ENCODE assay signal across 27 mouse cellular contexts in genomic region chr5:83405266-83405954, GRCm38 (mm10). TPM values are rescaled to one million over a fixed set of nuclear protein-coding genes. Genes with fewer than 3 reads are reported as not detected.
DNase-seq lines count a peak whose midpoint lies in the region; ATAC-seq and TF ChIP-seq lines count a peak whose summit lies in the region.
"Had no signal": no experiment of that assay in that cellular context is flagged by ENCODE, and none has a peak within 500 bp of the region (broad histone marks: within the 10 kb centered on the region; RNA-seq: fewer than 3 reads in every experiment).

No protein-coding gene starts in this region.

- TF ChIP-seq CTCF in hindbrain, postnatal 0 days (IDR thresholded peaks at IDR 0.05; ENCODE audit: low read depth): no peak

- H3K4me2 ChIP-seq in hindbrain, postnatal 0 days (ENCODE audit: low read depth, low read length): no peak overlapping the region
- H3K4me2 ChIP-seq in midbrain, embryonic 16.5 days (ENCODE audit: low read length): no peak overlapping the region
- no peak overlapping the region for H3K4me2 ChIP-seq in midbrain, embryonic 13.5 days (replicated peaks)
- peak overlapping the region; percentile 31 for H3K4me2 ChIP-seq in myocyte (ENCODE audit: low read depth)

- TF ChIP-seq POLR2A in myocyte (IDR thresholded peaks at IDR 0.05; ENCODE audit: insufficient read length, low read depth): no peak

- no peaks in the 10 kb centered on the region for H3K9me3 ChIP-seq in hindbrain, postnatal 0 days (ENCODE audit: low read length)
- H3K9me3 ChIP-seq in hindbrain, embryonic 10.5 days: no peaks in the 10 kb centered on the region
- no peaks in the 10 kb centered on the region for H3K9me3 ChIP-seq in midbrain, embryonic 16.5 days (replicated peaks; ENCODE audit: control insufficient read depth, low read length, poor library complexity, severe bottlenecking)
- H3K9me3 ChIP-seq in midbrain, embryonic 13.5 days: no peaks in the 10 kb centered on the region
- H3K9me3 ChIP-seq: heart, embryonic 10.5 days; megakaryocyte, embryonic 14.5 days had no signal

- 52% methylated on average over 4 of the region's 4 CpGs for WGBS in hindbrain, postnatal 0 days
- 77% methylated on average over 4 of the region's 4 CpGs for WGBS in hindbrain, embryonic 10.5 days
- WGBS in midbrain, embryonic 16.5 days: 75% methylated on average over 4 of the region's 4 CpGs
- WGBS in midbrain, embryonic 13.5 days: 78% methylated on average over 4 of the region's 4 CpGs

- ATAC-seq in hindbrain, postnatal 0 days: no peak; the same call in 1 of the 2 replicates
- ATAC-seq in midbrain, embryonic 16.5 days: peak; percentile 58; the same call in 1 of the 2 replicates
- no peak for ATAC-seq in midbrain, embryonic 13.5 days
- ATAC-seq: CD4-positive, CD25-positive, alpha-beta regulatory T cell, adult 4 months; liver, postnatal 0 days; Patski had no signal

- no peaks in the 10 kb centered on the region for H3K4me1 ChIP-seq in hindbrain, postnatal 0 days (ENCODE audit: insufficient read depth, low read length)
- no peaks in the 10 kb centered on the region for H3K4me1 ChIP-seq in hindbrain, embryonic 10.5 days (replicated peaks)
- no peaks in the 10 kb centered on the region for H3K4me1 ChIP-seq in midbrain, embryonic 16.5 days (ENCODE audit: control insufficient read depth, insufficient read depth, low read length)
- H3K4me1 ChIP-seq in midbrain, embryonic 13.5 days (replicated peaks): no peaks in the 10 kb centered on the region
- H3K4me1 ChIP-seq: heart, embryonic 10.5 days; megakaryocyte, embryonic 14.5 days had no signal

- H3K36me3 ChIP-seq in hindbrain, postnatal 0 days (ENCODE audit: insufficient read depth, low read length): no peaks in the 10 kb centered on the region
- H3K36me3 ChIP-seq in hindbrain, embryonic 10.5 days: no peaks in the 10 kb centered on the region
- no peaks in the 10 kb centered on the region for H3K36me3 ChIP-seq in midbrain, embryonic 16.5 days (ENCODE audit: control insufficient read depth, insufficient read depth, low read length)
- no peaks in the 10 kb centered on the region for H3K36me3 ChIP-seq in midbrain, embryonic 13.5 days
- no peaks in the 10 kb centered on the region for H3K36me3 ChIP-seq in myocyte (ENCODE audit: control insufficient read depth, insufficient read depth)
- H3K36me3 ChIP-seq: heart, embryonic 10.5 days had no signal

- H3K27ac ChIP-seq in hindbrain, postnatal 0 days: no peak overlapping the region
- H3K27ac ChIP-seq in hindbrain, embryonic 10.5 days: no peak overlapping the region
- H3K27ac ChIP-seq in midbrain, embryonic 16.5 days (ENCODE audit: low read length): no peak overlapping the region
- no peak overlapping the region for H3K27ac ChIP-seq in midbrain, embryonic 13.5 days
- H3K27ac ChIP-seq: heart, embryonic 10.5 days; kidney, postnatal 0 days; stomach, postnatal 0 days had no signal

- no peaks in the 10 kb centered on the region for H3K79me2 ChIP-seq in myocyte (ENCODE audit: control insufficient read depth, insufficient read depth)

- H3ac ChIP-seq in myocyte (ENCODE audit: control insufficient read depth, insufficient read length): no peak overlapping the region

- no peaks in the 10 kb centered on the region for H3K27me3 ChIP-seq in hindbrain, postnatal 0 days (ENCODE audit: insufficient read depth, low read length)
- H3K27me3 ChIP-seq in hindbrain, embryonic 10.5 days (ENCODE audit: insufficient read depth, poor library complexity, severe bottlenecking): no peaks in the 10 kb centered on the region
- no peaks in the 10 kb centered on the region for H3K27me3 ChIP-seq in midbrain, embryonic 16.5 days (ENCODE audit: control insufficient read depth, insufficient read depth, low read depth, low read length)
- H3K27me3 ChIP-seq in midbrain, embryonic 13.5 days: no peaks in the 10 kb centered on the region
- no peaks in the 10 kb centered on the region for H3K27me3 ChIP-seq in myocyte (ENCODE audit: control insufficient read depth, insufficient read depth, insufficient read length)
- H3K27me3 ChIP-seq: megakaryocyte, embryonic 14.5 days; Patski had no signal

- no peak overlapping the region for H3K4me3 ChIP-seq in hindbrain, postnatal 0 days (ENCODE audit: low read length)
- no peak overlapping the region for H3K4me3 ChIP-seq in hindbrain, embryonic 10.5 days
- H3K4me3 ChIP-seq in midbrain, embryonic 16.5 days (ENCODE audit: low read depth, low read length): no peak overlapping the region
- H3K4me3 ChIP-seq in midbrain, embryonic 13.5 days (replicated peaks): no peak overlapping the region
- no peak overlapping the region for H3K4me3 ChIP-seq in myocyte
- H3K4me3 ChIP-seq: erythroblast, embryonic 14.5 days; heart, embryonic 10.5 days; megakaryocyte, embryonic 14.5 days had no signal

- H3K9ac ChIP-seq in hindbrain, postnatal 0 days (replicated peaks; ENCODE audit: low read length): no peak overlapping the region
- no peak overlapping the region for H3K9ac ChIP-seq in midbrain, embryonic 16.5 days (ENCODE audit: low read depth, low read length)
- no peak overlapping the region for H3K9ac ChIP-seq in midbrain, embryonic 13.5 days (replicated peaks)
- H3K9ac ChIP-seq: liver, postnatal 0 days had no signal

- peak; percentile 1 for DNase-seq in embryo, embryonic 11 days
- no peak for DNase-seq in embryo, embryonic 10 days (ENCODE audit: low spot score)
- DNase-seq in hindbrain, postnatal 0 days (ENCODE audit: low spot score): peak; percentile 9
- no peak for DNase-seq in hindbrain, embryonic 10.5 days (ENCODE audit: low spot score)
- DNase-seq in right cerebral cortex, postnatal 36 days (ENCODE audit: low spot score in 2 of 2): no peak
- DNase-seq: adrenal gland, adult 8-10 months; cerebellum, adult 11 months; cerebellum, postnatal 36 days; kidney, adult 18-20 months; liver, postnatal 0 days; lung, postnatal 14 days; right cerebral cortex, postnatal 14 days had no signal

TF ChIP-seq in myocyte, 11 proteins besides CTCF, POLR2A, EP300 and RAD21:
- TF ChIP-seq TCF12 (IDR thresholded peaks at IDR 0.05; ENCODE audit: insufficient read depth, poor library complexity, severe bottlenecking) (peak; percentile 81), MAX (IDR thresholded peaks at IDR 0.05; ENCODE audit: low read depth) (no peak), TCF3 (IDR thresholded peaks at IDR 0.05; ENCODE audit: insufficient read length, low read depth) (peak; percentile 88), USF1 (IDR thresholded peaks at IDR 0.05; ENCODE audit: low read depth) (no peak), POLR2AphosphoS2 (IDR thresholded peaks at IDR 0.05; ENCODE audit: insufficient read length, low read depth) (no peak), SRF (IDR thresholded peaks at IDR 0.05; ENCODE audit: control insufficient read depth, insufficient read length, low read depth) (no peak), MYOD1 (IDR thresholded peaks at IDR 0.05; ENCODE audit: control insufficient read depth in 1 of 3, insufficient read length in 2 of 3, low read depth in 2 of 3) (peak; percentile 79 to 96 (median 93)), CEBPB (IDR thresholded peaks at IDR 0.05; ENCODE audit: insufficient read depth, poor library complexity, severe bottlenecking) (peak; percentile 93), REST (IDR thresholded peaks at IDR 0.05; ENCODE audit: insufficient read depth, insufficient read length) (no peak), MYOG (IDR thresholded peaks at IDR 0.05; ENCODE audit: control insufficient read depth in 1 of 3, insufficient read depth in 1 of 3, insufficient read length in 2 of 3, low read depth in 2 of 3) (peak in 2 of 3 experiments; percentile 24 to 73), E2F4 (IDR thresholded peaks at IDR 0.05; ENCODE audit: insufficient read depth) (no peak)

RNA-seq across cellular contexts. Expression of gene Tecrl, which starts 50.4 kb away (rescaled TPM):
- 0.42 and 0.43 TPM in 2 replicates for total RNA-seq in hindbrain, postnatal 0 days (2014; rRNA removed)
- polyA plus RNA-seq in hindbrain, postnatal 0 days (2015; fragmentation: Nextera tagmentation; extraction: Ambion mirVana): 0.33 and 0.38 TPM in 2 replicates
- 0.35 and 0.41 TPM in 2 replicates for polyA plus RNA-seq in hindbrain, embryonic 10.5 days (2016; fragmentation: Nextera tagmentation; extraction: Ambion mirVana)
- polyA plus RNA-seq in midbrain, embryonic 16.5 days (2015; fragmentation: Nextera tagmentation; extraction: Ambion mirVana): 0.08 and 0.24 TPM in 2 replicates
- 0.11 TPM in 1 of 2 replicates, not detected in the other for polyA plus RNA-seq in midbrain, embryonic 13.5 days (2015; fragmentation: Nextera tagmentation; extraction: Ambion mirVana)
- polyA plus RNA-seq in myocyte (2012; fragmentation: generic; extraction: Trizol): 0.83 TPM
- total RNA-seq: adrenal gland, adult 8-10 months; ES-E14; liver, adult 2 months had no signal
- polyA plus RNA-seq: CD4-positive, CD25-positive, alpha-beta regulatory T cell, adult 4 months; erythroblast, embryonic 14.5 days; gonadal fat pad, adult 2 months; kidney, postnatal 0 days; liver, adult 2 months; liver, postnatal 0 days; Patski; thymus, postnatal 0 days; urinary bladder, adult 2 months had no signal

Comparison
In these comparisons a context has a peak if more than half of its experiments do, and no peak if none do; other contexts are left out.
1. DNase-seq: peak in embryo, embryonic 11 days (single experiment) and hindbrain, postnatal 0 days (single experiment); none in embryo, embryonic 10 days (single experiment), hindbrain, embryonic 10.5 days (single experiment) and right cerebral cortex, postnatal 36 days (0 of 2).